Mouse (Mus musculus) skeletal muscle tissue, postnatal 0 days (tissue): ENCODE data around the gene Plaur. TPM values are rescaled to one million over a fixed set of nuclear protein-coding genes. Genes with fewer than 3 reads are reported as not detected.

Source experiments
- polyA plus RNA-seq: library from polyadenylated mRNA; unstranded; fragments of >200 nt; fragmentation: Nextera tagmentation; extraction: Ambion mirVana; gene quantifications from 2 replicates; pipeline ENCODE4 v1.2.1, GENCODE M21; 2015

Plaur gene
- 3.4 and 4.1 TPM in 2 replicates for polyA plus RNA-seq

DNA sequence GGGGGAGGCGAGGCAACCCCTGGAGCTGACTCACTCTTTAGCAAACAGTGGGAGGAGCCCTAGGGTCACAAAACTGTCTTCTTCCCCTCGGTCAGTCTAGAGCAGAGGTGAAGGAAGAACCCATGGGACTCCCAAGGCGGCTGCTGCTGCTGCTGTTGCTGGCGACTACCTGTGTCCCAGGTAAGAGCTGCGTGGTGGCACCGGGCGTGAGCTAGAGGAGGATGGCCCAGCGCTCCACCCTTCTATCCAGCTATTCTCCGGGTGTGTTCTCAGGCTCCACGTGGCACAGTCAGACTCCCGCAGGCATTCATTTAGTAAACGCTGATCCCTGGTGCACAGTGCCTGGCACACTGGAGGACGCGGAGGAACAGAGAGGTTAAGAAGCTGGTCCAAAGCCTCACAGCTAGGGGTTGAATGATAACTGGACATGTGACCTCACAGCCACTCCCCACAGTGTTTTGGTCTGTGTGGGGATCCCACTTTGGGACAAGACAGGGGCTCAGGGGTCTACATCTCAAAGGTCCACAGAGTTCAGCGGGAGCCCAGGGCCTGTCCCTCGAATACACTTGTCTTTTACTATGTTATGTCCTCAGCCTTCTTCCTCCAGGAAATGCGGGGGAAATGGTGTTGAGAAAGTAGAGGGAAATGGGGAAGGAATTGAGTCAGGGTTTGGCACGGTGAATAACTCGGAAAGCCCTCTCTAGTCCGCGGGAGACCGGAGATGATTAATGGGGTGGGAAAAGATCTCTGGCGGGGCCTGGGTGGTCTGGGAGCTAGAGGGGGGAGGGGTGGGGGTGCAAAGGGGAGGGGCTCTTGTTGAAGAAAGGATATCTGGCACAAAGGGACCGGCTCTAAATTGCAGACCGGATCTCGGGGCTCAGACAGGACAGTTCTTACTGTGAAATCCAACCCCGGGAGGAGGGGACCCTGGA lies at the start of gene Plaur:
Gene Plaur, plus strand, starts transcription at position 97 of the 932 bp plus-strand sequence.

DNA sequence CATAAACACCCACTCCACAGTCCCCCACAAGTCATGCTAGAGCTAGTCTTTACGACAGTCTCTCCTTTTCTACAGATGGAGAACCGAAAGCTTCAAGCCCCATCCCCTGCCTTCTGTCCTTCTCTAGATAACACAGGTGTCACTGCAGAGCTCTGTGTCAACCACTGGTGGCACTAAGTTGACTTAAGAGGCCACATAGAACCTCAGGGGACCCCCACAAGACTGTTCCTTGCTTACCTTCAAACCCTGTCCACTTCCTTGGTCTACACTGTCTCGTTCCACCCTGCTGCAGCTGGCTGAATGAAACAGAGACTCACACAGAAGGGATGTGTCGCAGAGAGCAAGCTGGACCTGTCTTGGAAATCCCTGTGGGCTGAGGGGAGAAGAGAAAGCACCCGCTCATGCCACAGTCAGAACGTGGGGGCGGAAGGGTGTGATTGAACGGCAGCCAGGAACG lies 10.4 kb upstream of the Plaur start, which contains the start of gene Irgc1:
Gene Irgc1, minus strand, starts transcription at position 443 of the 457 bp plus-strand sequence.

DNA sequence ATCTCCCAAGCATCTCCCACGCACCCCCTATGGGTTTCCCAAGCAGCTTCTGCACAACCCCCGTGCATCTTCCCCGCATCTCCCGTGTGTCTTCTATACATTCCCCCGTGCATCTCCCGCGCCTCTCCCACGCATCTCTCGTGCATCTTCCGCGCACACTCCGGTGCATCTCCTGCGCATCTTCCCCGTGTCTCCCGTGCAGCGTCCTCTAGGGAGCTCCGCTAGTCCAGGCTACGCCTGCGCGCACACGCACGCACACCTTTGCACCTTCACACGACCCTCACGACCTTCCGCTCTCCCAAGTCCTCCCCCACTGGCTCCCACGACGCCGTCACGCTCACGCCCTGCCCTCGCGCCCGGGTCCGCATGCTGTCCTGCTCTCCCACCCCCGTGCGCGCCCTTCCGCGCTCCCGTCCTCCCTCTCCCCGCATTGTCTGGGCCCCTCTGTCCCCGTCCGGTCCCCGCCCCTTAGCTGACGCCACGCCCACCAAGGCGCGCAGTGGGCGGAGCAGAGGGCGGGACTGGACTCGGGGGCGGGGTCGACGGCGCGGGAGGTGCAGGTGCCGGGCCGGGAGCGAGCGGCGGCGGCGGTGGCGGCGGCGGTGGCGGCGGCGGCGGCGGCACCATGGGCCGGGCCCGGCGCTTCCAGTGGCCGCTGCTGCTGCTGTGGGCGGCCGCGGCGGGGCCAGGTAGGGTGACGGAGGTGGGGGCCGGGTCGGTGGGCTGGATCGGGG lies 19.4 kb downstream of the Plaur start, which contains the start of gene Cadm4:
Gene Cadm4, plus strand, starts transcription at position 550 of the 734 bp plus-strand sequence.

DNA sequence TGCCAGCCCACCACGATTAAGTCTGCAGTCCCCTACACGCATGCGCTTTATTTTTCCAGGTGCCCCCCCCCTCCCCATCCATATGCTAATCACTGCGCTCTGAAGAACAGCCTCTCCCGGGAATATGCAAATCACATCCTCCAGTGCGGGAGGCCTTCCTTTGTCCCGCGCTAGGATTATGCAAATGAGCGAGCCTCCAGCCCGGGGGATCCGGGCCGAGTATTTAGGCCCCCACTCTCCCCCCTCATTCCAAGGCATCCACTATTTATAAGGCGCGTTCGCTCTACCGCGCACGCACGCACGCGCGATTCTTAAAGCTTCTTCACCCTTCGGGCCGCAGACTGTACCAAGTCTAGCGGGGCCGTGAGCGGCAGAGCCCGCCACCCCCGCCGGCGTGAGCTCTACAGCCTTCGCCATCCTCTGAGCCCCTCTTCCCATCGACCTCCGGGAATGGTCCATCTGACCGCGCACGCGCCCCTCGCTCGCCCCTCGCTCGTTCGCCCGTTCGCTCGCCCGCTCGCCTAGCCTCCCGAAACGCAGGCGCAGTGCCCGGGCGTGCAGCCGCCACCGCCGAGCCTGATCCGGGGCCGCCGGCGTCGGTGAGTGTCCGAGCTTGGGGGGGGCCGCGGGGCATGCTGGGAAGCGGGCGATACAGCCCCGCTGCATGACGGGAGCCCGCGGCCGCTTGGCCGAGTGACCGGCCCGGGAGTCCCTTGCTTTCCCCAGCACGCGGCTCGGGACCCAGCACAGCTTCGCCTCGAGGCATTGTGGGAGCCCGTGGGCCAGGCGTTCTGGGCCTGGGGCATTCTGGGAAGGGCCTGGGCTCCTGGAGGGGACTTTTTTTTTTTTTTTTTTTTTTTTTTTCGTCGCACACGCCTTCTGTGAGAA lies 44.8 kb downstream of the Plaur start, which contains the start of gene Zfp428:
Gene Zfp428, plus strand, starts transcription at position 169 of the 888 bp plus-strand sequence.

DNA sequence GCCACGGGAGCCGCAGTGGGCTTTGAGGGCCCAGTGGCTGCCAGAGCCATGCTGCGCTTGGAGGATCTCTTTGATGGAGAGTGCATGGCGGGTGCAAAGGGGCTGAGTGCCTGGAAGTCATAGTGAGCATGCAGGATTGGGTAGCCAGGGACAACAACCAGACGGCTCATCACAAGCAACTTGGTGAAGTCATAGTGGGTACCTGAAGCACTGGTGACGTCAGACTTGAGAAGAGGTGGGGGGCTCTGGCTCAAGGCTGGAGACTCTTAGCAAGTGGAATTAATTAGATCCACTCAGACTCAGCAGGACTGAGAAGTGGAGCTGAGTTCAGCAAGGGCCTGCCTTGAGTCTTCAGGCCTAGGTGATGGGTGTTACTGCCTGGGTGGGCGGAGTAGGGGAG lies 50.1 kb downstream of the Plaur start, which contains the start of gene AC161166.1:
Gene AC161166.1, minus strand, starts transcription at position 101 of the 400 bp plus-strand sequence.

Other genes starting within 250 kb of the Plaur start
- 0.95 and 1.2 TPM in 2 replicates for gene Zfp109, start 224.9 kb upstream of the Plaur start, polyA plus RNA-seq
- 1.3 and 1.7 TPM in 2 replicates for gene Zfp108, start 207.7 kb upstream of the Plaur start, polyA plus RNA-seq
- gene Zfp93, start 192.1 kb upstream of the Plaur start, polyA plus RNA-seq = 3.5 and 4.0 TPM in 2 replicates
- gene Zfp61, start 161.3 kb upstream of the Plaur start, polyA plus RNA-seq = 9.6 and 11.4 TPM in 2 replicates
- 4.2 and 5.6 TPM in 2 replicates for gene Zfp94, start 145.8 kb upstream of the Plaur start, polyA plus RNA-seq
- gene Tescl, start 128.5 kb upstream of the Plaur start, polyA plus RNA-seq = not detected in 2 replicates
- gene Lypd5, start 113.3 kb upstream of the Plaur start, polyA plus RNA-seq = 5.3 TPM in 1 of 2 replicates, not detected in the other
- 0.51 and 0.79 TPM in 2 replicates for gene Kcnn4, start 92.2 kb upstream of the Plaur start, polyA plus RNA-seq
- gene Smg9, start 62.9 kb upstream of the Plaur start, polyA plus RNA-seq = 12.9 and 13.7 TPM in 2 replicates
- 0.42 and 0.62 TPM in 2 replicates for gene Irgc1, start 10.2 kb upstream of the Plaur start, polyA plus RNA-seq
- 3.8 and 6.0 TPM in 2 replicates for gene Cadm4, start 19.5 kb downstream of the Plaur start, polyA plus RNA-seq
- 23.6 and 25.5 TPM in 2 replicates for gene Zfp428, start 44.5 kb downstream of the Plaur start, polyA plus RNA-seq
- 0.15 TPM in 1 of 2 replicates, not detected in the other for gene AC161166.1, start 50.0 kb downstream of the Plaur start, polyA plus RNA-seq
- 5.3 and 6.0 TPM in 2 replicates for gene Irgq, start 68.2 kb downstream of the Plaur start, polyA plus RNA-seq
- 0.84 TPM in 1 of 2 replicates, not detected in the other for gene Pinlyp, start 83.6 kb downstream of the Plaur start, polyA plus RNA-seq
- 37.4 and 39.0 TPM in 2 replicates for gene Xrcc1, start 83.8 kb downstream of the Plaur start, polyA plus RNA-seq
- 13.9 and 14.9 TPM in 2 replicates for gene Ethe1, start 125.1 kb downstream of the Plaur start, polyA plus RNA-seq
- 2.4 TPM in 2 replicates for gene Zfp575, start 125.2 kb downstream of the Plaur start, polyA plus RNA-seq
- gene Phldb3, start 148.3 kb downstream of the Plaur start, polyA plus RNA-seq = 0.10 and 0.11 TPM in 2 replicates
- 7.7 TPM in 1 of 2 replicates, not detected in the other for gene Lypd3, start 174.1 kb downstream of the Plaur start, polyA plus RNA-seq
- gene Tex101, start 214.2 kb downstream of the Plaur start, polyA plus RNA-seq = not detected in 2 replicates
- not detected in 2 replicates for gene BC049730, start 246.8 kb downstream of the Plaur start, polyA plus RNA-seq